Mouse (Mus musculus) brain, embryonic 14.5 days (tissue): ENCODE measurements at regions not wholly inside any gene's neighbourhood (a gene's known extent, or its start where the extent isn't known, plus 50 kb on each side); places are given as distances from the start of the nearest gene placed in this dataset.
"Not testable (repeated sequence)": the region's sequence is repeated elsewhere in the genome, so short reads cannot be mapped to it uniquely, and the experiment has no call there.

Experiments used
- DNase-seq: peaks from one replicate; pipeline ENCODE4 v3.0.0-alpha.2; 2011; ENCODE audit warnings: low read depth
- CTCF ChIP-seq: fragments of 200-500 bp; IDR thresholded peaks from 2 replicates; pipeline ENCODE4 v1.5.1; 2012; ENCODE audit warnings: inconsistent platforms, mild to moderate bottlenecking, moderate library complexity, borderline replicate concordance; ENCODE audit not compliant: insufficient read depth, insufficient read length; ENCODE audit errors: extremely low read depth
- POLR2A ChIP-seq: fragments of 200-500 bp; IDR thresholded peaks from 2 replicates; pipeline ENCODE4 v1.6.1; 2012; ENCODE audit warnings: mild to moderate bottlenecking, inconsistent platforms, borderline replicate concordance; ENCODE audit not compliant: poor library complexity, insufficient read depth, insufficient read length, severe bottlenecking; ENCODE audit errors: extremely low read depth

GRCm38 (mm10) chr14:108828668-108829067 is 85.3 kb downstream of the Slitrk1 start:
- DNase-seq = no peak

GRCm38 (mm10) chr14:108821539-108821938 is 92.4 kb downstream of the Slitrk1 start:
- TF ChIP-seq CTCF = no peak
- no peak for TF ChIP-seq POLR2A
- no peak for DNase-seq

More at GRCm38 (mm10) chr14:108828668-108829067, 85.3 kb downstream of the Slitrk1 start:
- TF ChIP-seq POLR2A = no peak
- no peak for TF ChIP-seq CTCF

GRCm38 (mm10) chr14:108819370-108819769 is 94.6 kb downstream of the Slitrk1 start:
- DNase-seq = no peak
- no peak for TF ChIP-seq CTCF
- no peak for TF ChIP-seq POLR2A

- TF ChIP-seq POLR2A (no peak), CTCF (no peak)
- DNase-seq = peak; percentile 51
Observed at GRCm38 (mm10) chr14:108805394-108805982, 108.5 kb downstream of the Slitrk1 start.

GRCm38 (mm10) chr14:108798884-108799283 is 115.1 kb downstream of the Slitrk1 start:
- TF ChIP-seq POLR2A = no peak
- TF ChIP-seq CTCF = no peak
- no peak for DNase-seq

- TF ChIP-seq POLR2A = no peak
- DNase-seq = no peak
Observed at GRCm38 (mm10) chr14:108792445-108792844, 121.5 kb downstream of the Slitrk1 start.

GRCm38 (mm10) chr14:108791296-108791695 is 122.7 kb downstream of the Slitrk1 start:
- DNase-seq = peak; percentile 81
- TF ChIP-seq CTCF = no peak
- no peak for TF ChIP-seq POLR2A

GRCm38 (mm10) chr14:108748730-108749129 is 165.2 kb downstream of the Slitrk1 start:
- no peak for TF ChIP-seq POLR2A
- TF ChIP-seq CTCF = no peak

GRCm38 (mm10) chr14:108711811-108712210 is 202.1 kb downstream of the Slitrk1 start:
- DNase-seq = no peak
- no peak for TF ChIP-seq CTCF
- no peak for TF ChIP-seq POLR2A

More at GRCm38 (mm10) chr14:108748730-108749129, 165.2 kb downstream of the Slitrk1 start:
- no peak for DNase-seq

GRCm38 (mm10) chr14:108709101-108709631 is 204.8 kb downstream of the Slitrk1 start:
- TF ChIP-seq CTCF (no peak), POLR2A (no peak)
- DNase-seq = no peak

GRCm38 (mm10) chr14:108704662-108705061 is 209.3 kb downstream of the Slitrk1 start:
- not testable (repeated sequence) for DNase-seq

- DNase-seq = peak; percentile 13
- no peak for TF ChIP-seq POLR2A
- no peak for TF ChIP-seq CTCF
Observed at GRCm38 (mm10) chr14:108664864-108665263, 249.1 kb downstream of the Slitrk1 start.
